Mouse (Mus musculus): ENCODE measurements around the gene Khdc4. TPM values are rescaled to one million over a fixed set of nuclear protein-coding genes. Genes with fewer than 3 reads are reported as not detected.

Gene Khdc4
- polyA plus RNA-seq, 1 experiment, result 19.0 TPM

DNA sequence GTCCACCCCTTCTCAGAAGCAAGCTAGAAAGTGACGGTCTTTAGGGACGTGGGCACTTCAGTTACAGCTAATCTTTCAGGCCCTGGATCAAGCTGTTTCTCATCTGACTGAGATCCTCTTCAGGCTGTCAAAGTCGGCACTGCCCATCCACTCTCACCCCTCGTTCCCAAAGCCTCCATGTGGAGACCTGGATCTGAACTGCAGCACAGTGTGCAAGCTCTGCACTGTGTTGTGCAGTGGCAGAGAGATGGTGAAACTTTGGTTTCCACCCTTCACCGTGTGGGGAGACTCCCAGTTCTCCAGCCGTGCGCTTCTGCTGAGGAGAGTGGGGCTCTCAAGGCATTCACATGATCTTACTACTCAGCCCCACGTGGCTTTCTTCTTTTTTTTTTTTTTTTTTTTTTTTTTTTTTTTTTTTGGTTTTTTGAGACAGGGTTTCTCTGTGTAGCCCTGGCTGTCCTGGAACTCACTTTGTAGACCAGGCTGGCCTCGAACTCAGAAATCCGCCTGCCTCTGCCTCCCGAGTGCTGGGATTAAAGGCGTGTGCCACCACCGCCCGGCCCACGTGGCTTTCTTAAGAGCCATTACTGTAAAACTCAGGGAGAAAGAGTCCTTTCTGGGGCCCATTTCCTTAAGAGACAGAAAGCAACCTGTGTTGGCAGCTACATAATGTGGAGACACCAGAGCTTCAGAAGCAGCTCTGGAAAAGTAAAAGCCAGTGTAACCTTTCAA is 60.7 kb downstream of the Khdc4 start:
- no peak for TF ChIP-seq GATA1 (IDR thresholded peaks at IDR 0.05; ENCODE audit: low read length)

DNA sequence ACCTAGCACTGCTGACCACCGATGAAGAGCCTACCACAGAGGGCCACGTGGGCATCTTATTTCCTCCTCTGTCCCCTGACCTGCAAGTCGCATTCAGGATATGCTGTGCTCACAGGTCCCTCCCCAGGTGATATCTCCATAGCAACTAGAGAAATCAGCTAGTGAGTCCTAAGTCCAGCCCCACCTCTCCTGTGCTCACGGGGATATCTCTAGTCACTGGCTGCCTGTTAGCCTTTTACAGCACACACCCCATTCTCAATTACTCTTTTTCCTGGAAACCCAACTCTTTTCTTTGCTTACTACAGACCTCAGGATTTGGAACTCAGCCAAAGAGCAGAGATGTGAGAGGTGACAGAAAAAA is 61.2 kb downstream of the Khdc4 start:
- no peak for TF ChIP-seq GATA1 (IDR thresholded peaks at IDR 0.05; ENCODE audit: low read length)

DNA sequence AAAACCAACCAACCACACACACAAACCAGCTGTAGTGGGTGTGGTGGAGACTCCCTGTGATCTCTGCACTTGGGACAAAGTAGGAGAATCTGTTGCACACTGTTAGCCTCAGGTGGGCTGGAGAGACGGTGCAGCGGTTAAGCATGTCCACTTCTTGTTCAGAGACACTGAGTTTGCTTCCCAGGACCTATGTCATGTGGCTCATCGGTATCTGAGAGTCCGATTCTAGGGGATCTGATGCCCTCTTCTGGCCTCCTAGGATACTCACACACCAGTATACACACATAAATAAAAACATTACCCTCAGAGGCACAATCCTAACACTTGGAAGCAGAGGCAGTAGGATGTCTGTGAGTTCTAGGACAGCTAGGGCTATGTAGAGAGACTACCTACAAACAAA is 68.7 kb downstream of the Khdc4 start:
- no peak for TF ChIP-seq GATA1 (IDR thresholded peaks at IDR 0.05; ENCODE audit: low read length)

DNA sequence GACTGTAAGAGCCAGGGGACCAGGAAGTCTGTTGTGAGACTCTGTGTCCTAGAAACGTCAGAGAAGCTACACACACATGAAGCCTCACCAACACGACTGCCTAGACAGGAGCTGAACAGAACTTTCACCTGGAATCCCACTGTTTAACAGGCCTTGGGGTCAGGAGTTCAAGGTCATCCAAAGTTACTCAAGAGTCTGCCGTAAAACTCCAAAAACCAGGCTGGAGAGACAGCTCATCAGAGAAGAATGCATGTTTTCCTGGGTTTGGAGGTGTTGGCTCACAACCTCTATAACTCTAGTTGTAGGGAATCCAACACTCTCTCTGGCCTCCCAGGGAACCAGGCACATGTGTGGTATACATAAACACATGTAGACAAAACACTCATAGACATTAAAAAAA is 69.9 kb downstream of the Khdc4 start:
- no peak for TF ChIP-seq GATA1 (IDR thresholded peaks at IDR 0.05; ENCODE audit: low read length)

DNA sequence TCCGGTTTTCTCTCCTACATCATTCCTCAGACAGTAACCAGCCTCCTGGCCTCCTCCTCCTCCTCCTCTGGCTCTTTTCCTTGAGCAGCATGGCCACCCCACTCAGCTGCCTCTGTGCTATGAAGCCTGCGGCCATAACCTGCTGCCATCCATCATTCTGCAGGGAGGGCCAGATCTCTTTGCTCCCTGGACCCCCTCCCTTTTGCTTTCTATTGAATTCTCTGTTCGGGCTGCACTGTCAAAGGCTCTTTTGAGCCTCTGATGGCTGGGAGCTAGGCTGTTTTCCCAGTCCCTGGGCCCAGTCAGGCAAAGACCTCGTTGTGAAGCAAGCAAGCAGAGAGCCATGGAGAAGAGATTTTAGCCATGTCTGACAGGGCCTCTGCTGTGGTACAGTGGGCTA is 70.7 kb downstream of the Khdc4 start:
- no peak for TF ChIP-seq GATA1 (IDR thresholded peaks at IDR 0.05; ENCODE audit: low read length)

DNA sequence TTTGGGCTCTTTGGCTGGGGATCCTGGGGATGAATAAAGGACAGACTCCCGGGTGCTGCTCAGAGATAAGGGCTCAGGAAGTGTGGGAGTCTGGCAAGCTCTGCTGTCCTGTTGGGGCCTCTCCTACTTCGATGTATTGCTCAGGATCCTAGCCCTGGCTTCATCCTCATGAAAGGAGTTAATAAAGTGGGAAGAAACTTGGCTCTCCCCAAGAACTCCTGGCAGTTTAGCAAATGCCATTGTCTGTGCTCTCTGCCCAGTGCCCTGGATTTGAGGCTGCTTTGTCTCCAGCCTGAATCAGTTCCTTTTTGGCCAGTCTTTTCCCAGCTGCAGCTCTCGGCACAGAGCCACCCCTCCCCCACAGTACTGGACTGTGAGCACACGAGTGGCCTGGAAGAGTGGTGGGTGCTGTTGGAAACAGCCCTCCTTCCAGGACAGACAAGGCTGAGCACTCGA is 72.5 kb downstream of the Khdc4 start:
- TF ChIP-seq GATA1 (IDR thresholded peaks at IDR 0.05; ENCODE audit: low read length), result no peak

DNA sequence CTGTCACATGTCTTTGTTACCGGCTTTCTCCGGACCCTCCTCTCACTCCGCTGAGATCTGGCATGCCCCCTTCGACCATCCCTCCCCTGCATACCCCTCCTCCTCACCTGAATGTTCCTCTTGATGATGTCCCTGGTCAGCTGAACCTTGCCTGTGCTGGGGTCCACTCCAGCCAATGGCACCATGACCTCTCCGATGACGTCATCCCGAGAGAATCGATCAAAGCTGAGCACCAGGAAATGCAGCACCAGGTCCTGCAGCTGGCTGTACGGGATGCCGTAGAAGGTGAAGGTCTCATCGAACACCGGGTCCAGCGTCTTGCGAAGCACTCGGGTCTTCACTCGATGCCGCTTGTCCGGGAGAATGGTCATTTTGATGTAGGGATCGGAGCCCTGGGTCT is 76.0 kb downstream of the Khdc4 start:
- no peak for TF ChIP-seq GATA1 (IDR thresholded peaks at IDR 0.05; ENCODE audit: low read length)

DNA sequence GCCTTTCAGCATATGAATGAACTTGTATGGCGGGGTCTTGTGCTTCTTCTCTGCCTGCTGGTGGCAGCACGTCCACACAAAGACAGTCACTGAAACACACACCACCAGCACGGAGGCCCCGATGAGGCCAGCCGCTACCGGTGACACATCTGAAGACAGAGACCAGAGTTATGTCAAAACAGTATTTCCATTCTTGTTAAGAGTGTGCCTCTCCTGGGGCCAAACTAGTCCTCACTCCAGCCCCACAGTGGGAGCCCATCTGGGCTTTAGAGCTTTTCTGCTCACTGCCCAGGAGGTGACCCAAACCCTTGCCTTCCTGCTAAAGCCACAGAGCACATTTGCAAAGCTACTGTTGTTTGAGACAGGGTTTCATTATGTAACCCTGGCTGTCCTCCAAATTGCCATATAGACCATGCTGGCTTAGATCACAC is 76.8 kb downstream of the Khdc4 start:
- no peak for TF ChIP-seq GATA1 (IDR thresholded peaks at IDR 0.05; ENCODE audit: low read length)

Other genes with a start within 250 kb of the Khdc4 start
- gene Sema4a, start 224.6 kb upstream of the Khdc4 start, polyA plus RNA-seq (2012), result 5.2 and 7.4 TPM in 2 replicates
- gene Lmna, start 175.8 kb upstream of the Khdc4 start, polyA plus RNA-seq (2012), result 352 and 421 TPM in 2 replicates
- 9.2 and 9.9 TPM in 2 replicates for gene Mex3a, start 153.4 kb upstream of the Khdc4 start, polyA plus RNA-seq (2012)
- 0.16 and 0.41 TPM in 2 replicates for gene Rab25, start 137.5 kb upstream of the Khdc4 start, polyA plus RNA-seq (2012)
- 123 and 166 TPM in 2 replicates for gene Lamtor2, start 132.7 kb upstream of the Khdc4 start, polyA plus RNA-seq (2012)
- gene Ubqln4, start 132.0 kb upstream of the Khdc4 start, polyA plus RNA-seq (2012), result 94.4 and 111 TPM in 2 replicates
- gene Ssr2, start 109.9 kb upstream of the Khdc4 start, polyA plus RNA-seq (2012), result 79.2 and 381 TPM in 2 replicates
- gene Arhgef2, start 79.8 kb upstream of the Khdc4 start, polyA plus RNA-seq (2012), result 188 and 221 TPM in 2 replicates
- not detected in 2 replicates for gene Rxfp4, start 32.7 kb upstream of the Khdc4 start, polyA plus RNA-seq (2012)
- gene Rit1, start 31.0 kb downstream of the Khdc4 start, polyA plus RNA-seq (2012), result 15.4 and 30.2 TPM in 2 replicates
- 0.16 and 0.17 TPM in 2 replicates for gene Syt11, start 89.4 kb downstream of the Khdc4 start, polyA plus RNA-seq (2012)
- gene Gon4l, start 149.4 kb downstream of the Khdc4 start, polyA plus RNA-seq (2012), result 13.0 and 17.2 TPM in 2 replicates
- 52.4 and 55.3 TPM in 2 replicates for gene Msto1, start 228.2 kb downstream of the Khdc4 start, polyA plus RNA-seq (2012)